Mouse (Mus musculus): ENCODE data around the gene Lcor. TPM values are rescaled to one million over a fixed set of nuclear protein-coding genes. Genes with fewer than 3 reads are reported as not detected.

Gene Lcor
- 10 to 100 TPM; 16.2 to 19.0 TPM for total RNA-seq (2021)

DNA sequence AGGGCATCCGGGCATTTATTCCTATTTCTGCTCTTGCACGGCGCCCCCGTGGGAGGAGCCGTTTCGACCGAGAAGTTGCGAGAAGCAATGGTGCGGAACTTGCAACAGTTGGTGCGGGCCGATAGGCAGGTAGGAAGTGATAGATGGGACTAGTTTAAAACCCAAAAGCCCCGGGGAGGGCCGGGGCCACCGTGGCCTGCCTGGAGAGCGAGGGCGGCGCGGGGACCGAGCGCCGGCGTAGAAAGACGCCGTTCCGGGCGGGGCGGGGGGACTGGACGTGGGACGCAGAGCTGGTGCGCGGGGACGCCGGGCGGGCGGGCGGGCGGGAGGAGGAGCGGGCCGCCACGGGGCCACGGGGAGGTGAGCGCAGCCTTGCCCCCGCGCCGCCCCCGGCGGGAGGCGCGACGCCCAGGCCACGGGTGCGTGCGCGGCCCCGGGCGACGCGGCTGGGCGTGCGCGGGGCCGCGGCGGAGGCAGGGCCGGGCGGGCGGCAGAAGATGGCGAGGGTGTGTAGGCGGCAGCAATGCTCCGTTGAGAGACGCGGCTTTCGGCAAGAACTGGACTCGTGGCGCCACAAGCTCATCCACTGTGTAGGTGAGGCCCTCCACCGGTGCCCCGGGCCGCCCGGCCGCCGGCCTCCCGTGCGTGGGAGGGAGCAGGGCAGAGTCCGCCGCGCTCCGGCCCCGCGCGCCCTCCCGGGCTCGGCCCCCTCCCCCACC, at the start of gene Lcor:
TSS of gene Lcor (plus strand) at position 448 of the 719 bp plus-strand sequence.
- DNase-seq (ENCODE audit: extremely low spot score in 1 of 2, low spot score in 1 of 2): peak; percentile 67 to 88

DNA sequence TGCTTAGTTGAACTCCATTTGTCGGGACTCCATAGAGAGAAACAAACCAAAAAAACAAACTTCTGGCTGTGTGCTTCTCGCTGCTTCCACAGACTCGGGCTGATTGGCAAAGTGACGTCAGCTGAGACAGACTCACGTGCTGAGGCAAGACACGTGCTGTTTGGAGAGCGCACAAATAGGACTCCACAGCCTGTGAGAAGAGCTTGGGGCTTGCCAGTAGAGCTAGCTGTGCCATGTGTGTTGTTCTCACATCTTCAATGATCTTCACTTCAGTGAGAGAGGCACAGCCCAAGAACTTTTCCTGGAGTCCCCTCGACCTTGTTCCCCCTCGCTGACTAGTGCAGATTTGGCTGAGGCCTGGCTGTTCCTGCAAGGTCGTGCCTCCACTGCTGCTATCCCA, 47.1 kb upstream of the Lcor start:
- DNase-seq (ENCODE audit: extremely low spot score in 1 of 2, low spot score in 1 of 2): no peak

DNA sequence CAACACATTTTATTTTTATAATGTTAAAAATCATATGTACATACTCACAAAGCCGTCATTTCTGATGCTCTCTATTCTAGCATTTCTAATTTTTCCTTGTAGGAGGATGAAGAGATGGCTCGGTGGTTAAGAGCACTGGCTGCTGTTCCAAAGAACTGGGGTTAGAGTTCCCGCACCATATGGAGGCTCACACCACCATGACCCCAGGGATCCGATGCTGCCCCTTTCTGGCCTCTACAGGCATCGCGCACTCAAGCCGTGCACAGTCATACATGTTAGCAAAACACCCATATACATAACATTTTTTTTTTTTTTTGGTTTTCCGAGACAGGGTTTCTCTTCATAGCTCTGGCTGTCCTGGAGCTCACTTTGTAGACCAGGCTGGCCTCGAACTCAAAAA, 46.0 kb upstream of the Lcor start:
- no peak for DNase-seq (ENCODE audit: extremely low spot score in 1 of 2, low spot score in 1 of 2)

DNA sequence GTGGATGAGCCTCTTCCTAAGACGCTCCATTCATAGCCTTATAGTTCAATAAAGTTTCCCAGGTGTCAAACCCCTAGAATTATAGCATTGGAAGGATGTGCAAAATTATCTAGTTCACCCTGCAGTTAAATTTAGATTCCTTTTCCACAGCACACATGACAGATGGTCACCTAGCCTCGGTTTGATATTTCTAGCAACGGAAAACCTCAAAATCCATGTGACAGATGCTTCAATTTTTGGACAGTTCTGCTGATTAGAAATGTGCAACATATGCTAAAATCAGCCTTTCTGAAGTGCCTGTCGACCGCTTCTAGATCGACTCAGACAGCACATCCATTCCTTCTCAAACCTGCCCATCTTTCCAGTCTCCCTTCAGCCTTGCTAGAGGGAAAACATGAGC, 43.5 kb upstream of the Lcor start:
- no peak for DNase-seq (ENCODE audit: extremely low spot score in 1 of 2, low spot score in 1 of 2)

DNA sequence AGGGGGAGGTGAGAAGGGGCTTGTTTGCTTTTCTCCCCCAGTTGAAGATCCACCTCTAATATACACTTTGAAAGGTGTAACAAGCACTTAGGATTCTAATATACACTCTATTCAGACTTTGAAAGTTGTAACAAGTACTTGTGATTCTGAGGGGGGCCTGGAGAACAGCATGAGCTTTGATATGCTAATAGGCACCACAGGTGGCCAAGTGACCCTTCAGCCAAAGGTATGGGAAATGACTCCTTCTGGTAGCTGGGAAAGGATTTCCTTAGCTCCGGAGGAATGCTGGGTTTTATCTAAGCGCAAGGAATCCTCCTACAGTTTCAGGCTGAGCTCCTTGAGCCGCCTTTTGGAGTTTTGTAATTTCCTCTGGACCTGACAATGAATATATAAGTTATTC, 41.0 kb upstream of the Lcor start:
- DNase-seq (ENCODE audit: extremely low spot score in 1 of 2, low spot score in 1 of 2): no peak

DNA sequence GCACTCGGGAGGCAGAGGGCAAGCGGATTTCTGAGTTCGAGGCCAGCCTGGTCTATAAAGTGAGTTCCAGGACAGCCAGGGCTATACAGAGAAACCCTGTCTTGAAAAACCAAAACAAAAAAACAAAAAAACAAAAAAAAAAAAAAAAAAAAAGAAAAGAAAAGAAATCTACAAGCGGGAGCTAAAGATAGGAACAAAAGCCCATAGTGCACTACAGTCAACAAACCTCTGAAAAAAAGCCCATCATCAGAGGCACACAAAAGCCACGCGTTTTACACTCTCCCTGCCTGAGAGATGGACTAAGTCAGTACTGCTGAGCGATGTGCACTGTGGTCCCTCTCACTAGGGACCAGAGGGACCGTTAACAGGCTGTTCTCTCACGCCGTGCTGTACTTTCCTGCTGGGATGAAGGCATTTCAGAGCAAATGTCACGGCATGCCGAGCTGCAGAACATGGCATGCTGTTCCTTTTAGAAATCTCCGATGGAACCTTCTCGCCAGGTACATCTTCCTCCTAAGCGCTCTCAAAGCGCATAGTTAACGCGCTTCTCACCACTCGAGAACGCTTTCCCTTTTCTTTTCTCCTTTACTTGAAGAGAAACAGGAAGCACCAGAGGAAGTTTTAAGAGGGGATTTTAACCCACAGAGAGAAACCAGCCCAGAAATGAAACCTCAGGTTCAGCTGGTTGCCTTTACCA, 40.4 kb upstream of the Lcor start:
- no peak for DNase-seq (ENCODE audit: extremely low spot score in 1 of 2, low spot score in 1 of 2)

DNA sequence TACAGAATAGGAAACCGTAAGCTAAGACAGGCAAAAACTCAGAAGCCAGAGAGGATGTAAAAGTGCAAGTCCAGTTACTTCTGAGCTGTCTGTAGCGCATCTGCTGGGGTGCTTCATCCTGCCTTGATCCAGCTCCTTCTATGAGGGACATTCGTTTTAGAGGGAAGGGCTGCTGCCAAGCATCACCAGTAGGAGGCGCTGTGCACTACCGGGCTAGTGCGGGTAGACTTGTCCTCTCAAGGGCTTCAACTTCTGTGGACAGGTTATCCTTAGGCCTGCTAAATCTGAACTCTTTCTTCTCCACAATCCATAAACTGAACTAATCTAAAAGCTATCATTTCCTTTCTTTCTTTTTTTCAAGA, 39.8 kb upstream of the Lcor start:
- peak; percentile 24 to 54 for DNase-seq (ENCODE audit: extremely low spot score in 1 of 2, low spot score in 1 of 2)

DNA sequence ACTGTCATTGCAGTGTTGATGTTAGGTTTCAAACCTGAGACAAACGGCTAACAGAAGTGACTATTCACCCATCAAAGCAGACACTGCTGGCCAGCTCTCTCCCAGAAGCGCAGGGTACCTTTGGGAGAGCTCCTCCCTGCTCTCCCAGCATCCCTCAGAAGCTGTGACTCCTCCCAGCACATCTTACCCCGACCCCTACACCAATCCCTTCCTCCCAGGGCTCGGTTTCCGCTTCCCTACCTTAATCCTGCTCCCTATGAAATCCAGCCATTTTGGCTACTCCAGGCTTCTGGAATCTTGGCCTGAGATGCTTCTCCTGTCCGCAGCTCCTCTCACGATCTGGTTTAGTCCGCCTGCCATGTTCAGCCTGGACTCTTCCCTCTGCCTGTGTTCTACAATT, 37.9 kb upstream of the Lcor start:
- no peak for DNase-seq (ENCODE audit: extremely low spot score in 1 of 2, low spot score in 1 of 2)

DNA sequence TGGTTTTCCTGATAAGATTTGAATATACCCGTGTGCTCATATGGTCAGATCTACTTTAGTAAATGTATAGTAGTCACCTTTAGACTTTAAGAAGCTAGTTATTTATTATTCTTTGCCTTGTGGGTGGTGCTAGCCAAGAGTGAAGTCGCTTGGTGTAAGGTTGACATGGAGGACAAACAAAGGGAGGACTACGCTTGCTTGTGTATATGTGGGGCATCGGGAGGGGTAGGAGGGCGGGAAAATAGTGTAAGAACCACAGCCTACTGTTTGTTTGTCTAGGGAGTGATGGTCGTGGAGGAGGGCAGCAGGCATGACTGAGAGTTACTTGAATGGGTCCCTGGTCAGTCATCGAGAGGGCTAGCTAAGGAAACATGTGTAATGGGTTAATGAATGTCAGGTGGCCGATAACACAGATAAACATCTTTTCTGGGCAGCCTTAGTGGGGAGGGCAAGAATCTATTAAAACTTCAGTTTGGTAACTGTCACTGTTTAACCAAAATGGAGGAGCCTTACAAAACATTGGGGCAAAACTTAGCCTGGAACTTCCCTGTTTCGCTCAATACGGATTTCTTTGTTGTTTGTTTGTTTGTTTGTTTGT, 37.3 kb upstream of the Lcor start:
- no peak for DNase-seq (ENCODE audit: extremely low spot score in 1 of 2, low spot score in 1 of 2)

DNA sequence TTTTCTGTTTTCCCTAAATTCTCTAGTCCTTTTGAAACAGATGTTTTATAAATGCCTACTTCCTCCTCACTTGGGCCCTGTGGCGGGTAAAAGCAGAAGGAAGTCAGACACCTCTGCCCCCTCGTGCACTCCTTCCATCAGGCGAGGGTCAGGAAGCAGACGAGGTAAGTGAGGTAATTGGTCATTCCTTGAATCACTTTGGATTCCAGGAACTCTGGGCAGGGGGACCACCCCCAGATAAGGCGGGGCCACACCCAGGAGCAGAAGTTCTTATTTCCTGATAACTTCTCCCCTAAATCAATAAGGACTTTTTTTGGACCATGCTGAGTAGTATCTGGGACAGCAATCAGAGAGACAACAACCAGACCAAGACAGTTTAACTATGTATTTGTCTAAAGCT, 36.7 kb upstream of the Lcor start:
- no peak for DNase-seq (ENCODE audit: extremely low spot score in 1 of 2, low spot score in 1 of 2)

DNA sequence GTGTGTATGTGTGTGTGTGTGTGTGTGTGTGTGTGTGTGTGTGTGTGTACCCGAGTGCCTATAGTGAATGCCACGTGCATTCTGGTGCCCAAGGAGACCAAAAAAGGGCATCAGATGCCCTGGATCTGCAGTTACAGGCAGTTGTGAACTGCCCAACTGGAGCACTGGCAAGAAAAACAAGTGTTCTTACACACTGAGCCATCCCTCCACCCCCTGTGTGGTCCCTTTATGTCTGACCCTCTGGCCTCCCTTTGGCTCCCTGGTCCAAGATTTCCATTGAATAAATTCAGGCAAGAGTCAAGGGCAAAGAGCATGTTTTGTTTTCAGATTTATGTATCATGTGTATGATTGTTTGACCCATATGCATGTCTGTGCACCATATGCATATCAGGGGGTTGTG, 35.3 kb upstream of the Lcor start:
- DNase-seq (ENCODE audit: extremely low spot score in 1 of 2, low spot score in 1 of 2): no peak

DNA sequence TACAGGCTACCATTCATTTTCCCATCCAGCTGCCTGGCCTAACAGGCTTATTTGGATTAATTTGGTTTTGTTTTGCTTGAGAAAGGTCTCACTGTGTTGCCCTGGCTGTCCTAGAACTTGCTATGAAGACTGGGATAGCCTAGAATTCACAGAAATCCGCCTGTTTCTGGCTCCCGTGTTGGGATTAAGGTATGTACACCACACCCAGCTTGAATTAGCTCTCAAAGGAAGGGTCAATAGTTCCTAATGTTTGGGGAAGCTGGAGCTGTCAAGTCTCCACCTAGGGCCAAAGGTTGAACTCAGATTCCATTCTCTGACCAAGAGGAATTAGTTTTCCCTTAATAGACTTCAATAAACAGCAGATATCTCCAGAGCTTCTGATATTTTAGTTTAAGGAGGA, 34.7 kb upstream of the Lcor start:
- DNase-seq (ENCODE audit: extremely low spot score in 1 of 2, low spot score in 1 of 2): no peak

DNA sequence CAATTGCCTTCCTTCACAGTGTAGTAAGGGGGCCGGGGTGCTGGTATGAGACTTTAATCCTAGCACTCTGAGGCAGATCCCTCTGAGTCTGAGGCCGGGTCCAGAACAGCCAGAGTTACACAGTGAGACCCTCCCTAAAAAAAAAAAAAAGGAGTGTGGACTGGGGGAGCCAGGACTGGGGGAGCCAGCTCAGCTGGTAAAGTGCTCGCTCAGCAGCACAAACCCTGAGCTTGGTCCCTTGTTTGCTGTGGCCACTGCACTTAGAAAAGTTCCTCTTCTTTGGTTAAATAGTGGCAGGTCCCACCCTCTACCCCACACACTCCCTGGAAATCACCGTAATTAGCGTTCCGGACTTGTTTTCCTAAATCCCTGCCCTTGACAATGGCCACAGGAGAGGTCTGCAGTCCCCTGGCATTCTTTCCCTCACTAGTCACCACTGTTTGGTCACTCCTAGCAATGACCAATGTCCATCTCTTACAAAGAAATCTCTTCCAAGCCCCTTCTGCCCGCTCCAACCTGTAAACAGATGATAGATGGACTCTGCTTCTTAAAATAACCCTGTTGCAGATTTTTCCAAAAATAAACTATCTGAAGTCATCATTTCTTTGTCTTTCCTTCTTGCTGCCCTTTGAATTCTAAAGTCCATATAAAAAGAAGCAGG, 32.9 kb upstream of the Lcor start:
- DNase-seq (ENCODE audit: extremely low spot score in 1 of 2, low spot score in 1 of 2): no peak

DNA sequence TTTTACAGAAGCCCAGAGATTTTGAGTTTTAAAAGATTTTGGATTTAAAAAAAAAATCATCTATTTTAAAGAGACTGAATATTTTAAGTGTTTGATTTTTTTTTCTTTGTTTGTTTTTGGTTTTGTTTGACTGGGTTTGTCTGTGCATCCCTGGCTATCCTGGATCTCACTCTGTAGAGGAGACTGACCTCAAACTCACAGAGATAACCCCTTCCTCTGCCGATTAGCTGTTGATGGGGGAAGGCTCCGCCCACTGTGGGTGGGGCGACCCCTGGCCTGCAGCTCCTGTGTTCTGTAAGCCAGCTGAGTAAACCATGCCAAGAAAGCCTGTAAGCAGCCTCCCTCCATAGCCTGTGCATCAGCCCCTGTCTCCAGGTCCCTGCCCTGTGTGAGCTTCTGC, 30.3 kb upstream of the Lcor start:
- no peak for DNase-seq (ENCODE audit: extremely low spot score in 1 of 2, low spot score in 1 of 2)

DNA sequence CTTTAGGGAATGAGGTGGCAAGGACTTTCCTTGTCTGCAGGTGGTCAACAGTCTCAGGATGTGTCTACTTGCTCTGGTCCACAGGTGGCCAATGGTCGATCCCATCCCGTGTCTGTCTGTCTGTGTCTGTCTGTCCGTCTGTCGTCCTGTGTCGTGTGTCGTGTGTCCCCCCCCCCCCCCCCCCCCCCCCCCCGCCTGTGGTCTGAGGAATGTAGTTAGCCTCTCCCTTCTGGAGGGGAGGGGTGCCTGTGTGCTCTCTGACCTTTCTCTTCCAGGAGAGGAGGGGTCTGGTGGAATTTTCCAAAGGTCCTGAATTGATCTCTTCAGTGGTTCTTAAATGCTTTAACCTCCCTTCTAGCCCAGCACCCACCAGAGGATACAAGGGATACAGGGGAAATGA, 27.8 kb upstream of the Lcor start:
- DNase-seq (ENCODE audit: extremely low spot score in 1 of 2, low spot score in 1 of 2): no peak

DNA sequence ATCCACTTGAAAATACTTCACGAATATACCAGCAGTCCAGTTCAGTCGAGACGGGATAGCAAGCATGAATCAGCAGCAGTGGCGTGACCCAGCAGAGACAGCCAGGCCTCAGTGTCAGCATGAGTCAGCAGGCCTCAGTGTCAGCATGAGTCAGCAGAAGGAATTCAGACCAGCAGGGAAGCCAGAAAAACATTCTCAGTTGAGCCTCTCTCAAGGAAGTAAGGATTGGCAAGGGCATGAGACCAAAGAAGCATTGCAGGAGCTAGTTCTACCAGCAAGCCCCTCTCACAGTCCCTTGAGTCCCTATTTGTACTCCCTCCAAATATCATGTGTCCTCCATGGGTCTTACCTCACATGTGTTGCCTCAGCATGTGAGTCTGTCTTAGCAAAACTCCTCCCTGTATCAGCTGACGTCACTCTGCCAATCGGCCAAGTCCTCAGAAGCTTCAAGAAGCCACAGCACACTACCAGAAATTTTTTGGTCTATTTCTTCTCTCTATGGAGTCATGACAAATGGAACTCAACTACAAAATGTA, 27.3 kb upstream of the Lcor start:
- no peak for DNase-seq (ENCODE audit: extremely low spot score in 1 of 2, low spot score in 1 of 2)

DNA sequence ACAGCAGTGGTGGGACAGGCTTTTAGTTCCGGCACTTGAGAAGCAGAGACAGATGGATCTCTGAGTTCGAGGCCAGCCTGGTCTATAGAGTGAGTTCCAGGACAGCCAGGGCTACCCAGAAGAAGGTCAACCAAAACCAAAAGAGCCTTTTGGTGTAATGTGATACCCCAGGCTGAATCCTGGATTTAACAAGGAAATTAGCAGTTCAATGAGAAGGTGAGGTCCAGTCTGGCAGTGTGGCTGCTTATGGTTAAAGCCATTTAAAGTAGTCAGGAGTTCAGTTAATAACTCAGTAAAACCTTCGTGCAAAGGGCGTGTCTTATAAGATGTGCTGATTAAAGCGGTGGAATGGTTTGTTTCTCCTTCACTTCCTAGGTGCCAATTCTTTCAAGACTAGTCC, 25.3 kb upstream of the Lcor start:
- DNase-seq (ENCODE audit: extremely low spot score in 1 of 2, low spot score in 1 of 2): no peak

DNA sequence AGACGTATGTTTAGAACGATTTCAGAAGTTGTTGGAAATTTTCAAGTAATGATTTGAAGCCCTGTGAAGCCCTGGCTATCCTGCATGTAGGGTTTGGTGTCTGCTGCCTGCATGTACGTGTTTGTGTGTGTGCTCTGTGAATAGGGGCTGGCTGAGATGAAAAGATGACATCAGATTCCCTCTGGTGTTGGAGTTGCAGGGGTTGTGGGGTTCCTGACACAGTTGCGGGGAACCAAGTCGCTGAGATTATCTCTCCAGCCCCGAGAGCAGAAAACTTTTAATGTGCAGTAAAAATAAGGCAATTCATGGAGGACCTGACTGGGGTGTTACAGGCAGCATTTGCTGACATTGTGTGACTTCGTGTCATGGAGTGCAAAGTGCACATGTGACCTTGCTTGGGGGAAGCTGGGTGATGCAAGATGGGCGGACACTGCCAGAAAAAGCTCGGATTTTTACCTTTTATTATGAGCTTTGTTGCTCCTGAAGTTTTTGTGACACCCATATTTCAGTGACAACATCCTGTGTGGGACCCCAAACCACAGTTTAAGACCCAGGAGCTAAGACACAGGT, 20.2 kb upstream of the Lcor start:
- DNase-seq (ENCODE audit: extremely low spot score in 1 of 2, low spot score in 1 of 2): no peak

DNA sequence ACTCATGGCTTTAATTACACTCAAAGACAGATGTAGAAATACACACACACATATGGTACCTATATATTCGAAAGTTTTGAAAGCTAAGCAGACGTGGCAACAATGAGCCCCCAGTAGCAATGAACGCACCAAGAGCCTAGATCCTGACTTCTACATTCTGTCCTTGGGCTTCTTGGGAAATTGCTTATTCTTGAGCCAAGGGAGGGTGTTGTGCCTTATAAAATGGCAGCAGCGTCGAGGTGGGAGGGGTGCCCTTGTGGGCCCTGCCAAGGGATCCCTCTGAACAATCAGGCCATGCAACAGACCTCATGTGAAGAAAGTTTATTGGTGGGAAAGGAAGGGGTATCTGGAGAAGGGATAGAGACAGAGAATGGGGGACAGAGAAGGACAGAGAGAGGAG, 18.6 kb upstream of the Lcor start:
- DNase-seq (ENCODE audit: extremely low spot score in 1 of 2, low spot score in 1 of 2): no peak

DNA sequence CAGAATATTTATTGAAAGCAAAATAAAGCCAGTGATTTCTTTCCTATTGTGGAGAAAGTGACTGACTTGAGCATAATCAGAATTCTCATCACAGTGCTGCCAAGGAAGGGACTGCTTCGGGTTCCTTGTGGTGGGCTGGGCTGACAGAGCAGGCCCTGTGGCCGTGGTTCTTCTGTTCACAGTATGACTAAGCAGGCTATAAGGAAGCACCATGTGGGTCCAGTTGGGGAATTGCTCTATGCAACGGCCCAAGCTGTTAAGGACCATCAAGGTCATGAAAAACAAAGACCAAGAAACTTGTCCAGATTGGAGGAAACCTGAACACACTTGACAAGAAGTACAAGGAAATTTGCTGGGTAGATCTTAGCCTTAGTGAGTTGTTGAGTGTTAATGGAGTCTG, 16.0 kb upstream of the Lcor start:
- no peak for DNase-seq (ENCODE audit: extremely low spot score in 1 of 2, low spot score in 1 of 2)

DNA sequence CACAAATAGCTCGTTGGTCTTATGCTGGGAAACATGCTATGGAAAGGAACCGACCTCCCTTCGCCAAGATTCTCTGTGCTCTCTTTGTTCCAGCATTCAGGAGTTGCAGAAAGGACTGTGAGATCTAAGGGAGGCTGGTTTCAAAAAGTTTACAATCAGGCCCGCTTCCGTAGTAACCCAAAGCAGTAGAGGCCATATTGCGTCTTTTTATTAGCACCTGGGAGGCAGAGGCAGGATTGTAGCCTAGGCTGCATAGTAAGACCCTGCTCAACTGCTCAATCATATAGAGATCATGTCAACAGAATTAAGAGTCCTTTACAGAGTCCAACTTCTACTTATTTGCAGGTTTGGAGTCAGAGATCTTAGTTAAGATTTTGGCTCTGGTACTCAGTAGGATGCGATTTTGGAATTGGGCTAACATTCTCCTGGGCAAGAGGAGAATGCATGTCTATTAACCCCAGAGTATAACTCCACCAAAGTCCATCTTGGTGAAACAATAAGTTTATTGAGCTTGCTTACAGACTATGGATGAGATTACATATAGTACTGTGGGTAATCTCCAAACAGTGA, 8.8 kb upstream of the Lcor start:
- no peak for DNase-seq (ENCODE audit: extremely low spot score in 1 of 2, low spot score in 1 of 2)
